Mouse (Mus musculus) CH12.LX (cell line): Measurements from ENCODE around the gene Immp2l. TPM values are rescaled to one million over a fixed set of nuclear protein-coding genes. Genes with fewer than 3 reads are reported as not detected.
A peak's percentile ranks its signal among the peaks of the same experiment; 100 is the strongest.

ENCODE experiments used
- DNase-seq: peaks from one replicate; pipeline ENCODE4 v3.0.0-alpha.2; 2013; ENCODE audit errors: extremely low read depth
- H3K27ac ChIP-seq: 2 replicates; pipeline ENCODE4 v1.5.1; 2012; ENCODE audit warnings: low read depth, mild to moderate bottlenecking, control low read depth, moderate library complexity; ENCODE audit not compliant: insufficient read depth
- H3K27me3 ChIP-seq: replicated peaks from 2 replicates; pipeline ENCODE3; 2012; ENCODE audit warnings: inconsistent platforms
- H3K36me3 ChIP-seq, 2 experiments: replicated peaks in 1 of 2; 2 replicates each; pipeline versions ENCODE3 to v1.6.1; 2012; ENCODE audit warnings: inconsistent platforms in 1 of 2, low read length in 1 of 2, mild to moderate bottlenecking in 1 of 2, mixed read lengths in 1 of 2, moderate library complexity in 1 of 2; ENCODE audit not compliant: control insufficient read depth in 1 of 2, insufficient read depth in 1 of 2
- H3K4me1 ChIP-seq, 2 experiments: 2 replicates each; pipeline ENCODE4 v1.6.1; 2012; ENCODE audit warnings: inconsistent platforms in 1 of 2, moderate library complexity in 1 of 2; ENCODE audit not compliant: insufficient read depth in 2 of 2, control insufficient read depth in 1 of 2
- H3K4me2 ChIP-seq: 2 replicates; pipeline ENCODE4 v1.6.1; 2012; ENCODE audit warnings: low read depth, mild to moderate bottlenecking, control low read depth; ENCODE audit not compliant: poor library complexity, insufficient read depth, severe bottlenecking
- H3K4me3 ChIP-seq, 3 experiments: fragments of 150-350 bp in 1 of 3; sonication (generic) in 1 of 3; replicated peaks in 1 of 3; 2 replicates each; pipeline versions ENCODE3 to v1.5.1; 2011 to 2012; ENCODE audit warnings: low read depth in 2 of 3, low read length in 2 of 3, mild to moderate bottlenecking in 2 of 3, moderate library complexity in 2 of 3, control low read depth in 1 of 3, improper control_type of control experiment in 1 of 3, inconsistent platforms in 1 of 3, mixed read lengths in 1 of 3; ENCODE audit not compliant: poor library complexity in 1 of 3
- H3K79me2 ChIP-seq: replicated peaks from 2 replicates; pipeline ENCODE4 v1.6.1; 2012; ENCODE audit warnings: mild to moderate bottlenecking, moderate library complexity; ENCODE audit not compliant: control insufficient read depth, poor library complexity, insufficient read depth, severe bottlenecking; ENCODE audit errors: extremely low read depth
- H3K9ac ChIP-seq: 2 replicates; pipeline ENCODE4 v1.6.1; 2012; ENCODE audit warnings: low read depth, mild to moderate bottlenecking, control low read depth, moderate library complexity; ENCODE audit not compliant: insufficient read depth
- H3K9me3 ChIP-seq: replicated peaks from 2 replicates; pipeline ENCODE3; 2012; ENCODE audit warnings: low read length, inconsistent platforms, mixed read lengths
- CHD1 ChIP-seq: IDR thresholded peaks from 2 replicates; pipeline ENCODE4 v1.6.1; 2012; ENCODE audit warnings: low read depth, low read length, improper control_type of control experiment, inconsistent platforms
- EP300 ChIP-seq: IDR thresholded peaks from 2 replicates; pipeline ENCODE4 v1.6.1; 2011; ENCODE audit warnings: low read length, improper control_type of control experiment
- ETS1 ChIP-seq: conservative IDR thresholded peaks from 2 replicates; pipeline ENCODE4 v1.6.1; 2012; ENCODE audit warnings: low read depth, mild to moderate bottlenecking, inconsistent platforms, low read length, improper control_type of control experiment, moderate library complexity
- IRF4 ChIP-seq: IDR thresholded peaks from 2 replicates; pipeline ENCODE4 v1.6.1; 2014; ENCODE audit warnings: low read depth, mild to moderate bottlenecking, inconsistent platforms, low read length, improper control_type of control experiment
- JUND ChIP-seq: conservative IDR thresholded peaks from 2 replicates; pipeline ENCODE4 v1.6.1; 2011; ENCODE audit warnings: low read depth, low read length, improper control_type of control experiment
- MAX ChIP-seq: IDR thresholded peaks from 2 replicates; pipeline ENCODE4 v1.6.1; 2011; ENCODE audit warnings: low read length, improper control_type of control experiment
- MEF2A ChIP-seq: IDR thresholded peaks from 2 replicates; pipeline ENCODE4 v1.6.1; 2014; ENCODE audit warnings: low read depth, mild to moderate bottlenecking, inconsistent platforms, low read length, improper control_type of control experiment, borderline replicate concordance
- MYC ChIP-seq: IDR thresholded peaks from 2 replicates; pipeline ENCODE4 v1.6.1; 2011; ENCODE audit warnings: low read depth, mild to moderate bottlenecking, improper control_type of control experiment, low read length
- RAD21 ChIP-seq: IDR thresholded peaks from 2 replicates; pipeline ENCODE4 v1.6.1; 2011; ENCODE audit warnings: low read depth, mild to moderate bottlenecking, low read length, improper control_type of control experiment, moderate library complexity
- dilution Hi-C: fragments of 300-500 bp; cut with MboI; formaldehyde crosslinking; loops from 2 replicates; pipeline ENCODE4 v1.14.3; 2020; ENCODE audit warnings: low sequenced_read_pairs; ENCODE audit not compliant: extremely low pct_unique_long_range_greater_than_20kb, extremely low pct_ligation_motif_present
- in situ Hi-C: fragments of 300-500 bp; cut with MboI; formaldehyde crosslinking; loops from 3 replicates; pipeline ENCODE4 v1.14.3; 2019; ENCODE audit warnings: low sequenced_read_pairs, low pct_ligation_motif_present, low pct_unique_long_range_greater_than_20kb, mixed read lengths
- polyA plus RNA-seq: library from polyadenylated mRNA; unstranded; fragments of >175 nt; gene quantifications from 2 replicates; pipeline ENCODE4 v1.2.1, GENCODE M21; 2012; ENCODE audit warnings: low read depth; ENCODE audit not compliant: insufficient read length
- total RNA-seq, 2 experiments: library from RNA; depleted of rRNA; stranded (reverse); fragments of 300-350 nt in 1 of 2; fragments of >200 nt in 1 of 2; gene quantifications; 2 replicates each; pipeline ENCODE4 v1.2.3; 2012 to 2014

Immp2l gene
- total and polyA plus RNA-seq, 3 experiments = 4.8 to 16.5 (median 9.9) TPM

DNA sequence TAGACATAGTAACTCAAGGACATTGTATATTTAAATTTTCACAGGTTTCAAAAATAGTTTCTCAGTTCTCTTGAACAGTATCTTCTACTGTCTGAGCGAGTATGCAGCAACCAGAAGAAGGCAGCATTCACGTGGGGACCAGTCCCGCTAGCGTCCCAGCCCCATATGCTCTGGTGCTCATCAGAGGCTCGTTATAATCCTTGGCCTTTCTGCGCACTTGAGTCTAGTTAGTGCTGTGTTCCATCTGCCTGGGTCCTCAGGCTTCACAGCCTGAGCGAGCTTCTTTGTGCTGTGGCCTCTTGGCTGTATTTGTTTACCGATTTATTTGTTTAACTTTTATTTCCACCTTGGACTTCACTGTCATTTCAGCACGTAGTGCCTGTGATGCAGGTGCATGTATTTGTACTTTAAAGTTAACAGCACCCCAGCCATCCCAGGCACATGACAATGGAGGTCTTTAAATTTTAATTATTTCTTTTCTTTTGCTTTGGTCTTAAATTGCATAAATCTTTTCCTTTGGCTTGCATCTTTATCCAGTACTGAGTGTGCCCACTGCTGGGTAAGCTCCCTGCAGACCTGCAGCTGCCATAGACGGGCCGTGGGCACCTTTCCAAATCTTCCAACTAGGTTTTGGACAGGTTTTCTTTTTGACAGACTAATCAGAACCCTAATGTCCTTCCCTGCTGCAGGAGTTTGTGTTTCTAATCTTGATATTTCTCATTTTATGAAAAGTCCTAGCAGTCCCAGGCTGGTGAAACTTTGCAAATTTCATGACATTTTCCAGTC, 30.3 kb downstream of the Immp2l start:
- Histone ChIP-seq H3K27me3 (no peaks in the 10 kb centered on the region), H3K9me3 (no peaks in the 10 kb centered on the region), H3K36me3 (peaks cover 0 to 3% of the 10 kb centered on the region in 2 experiments)
- dilution Hi-C loops = no loop called here
- no peak for TF ChIP-seq CHD1
- no peak for TF ChIP-seq RAD21
- TF ChIP-seq, all 38 proteins: peak for 0
- Histone ChIP-seq H3K9ac (no peak overlapping the region), H3K4me2 (peak overlapping the region; percentile 46), H3K4me3 (no peak overlapping the region), H3K27ac (no peak overlapping the region), H3K4me1 (peaks cover 10 to 63% of the 10 kb centered on the region in 2 experiments), H3K79me2 (no peaks in the 10 kb centered on the region)
- DNase-seq = no peak
- in situ Hi-C loops = no loop called here

DNA sequence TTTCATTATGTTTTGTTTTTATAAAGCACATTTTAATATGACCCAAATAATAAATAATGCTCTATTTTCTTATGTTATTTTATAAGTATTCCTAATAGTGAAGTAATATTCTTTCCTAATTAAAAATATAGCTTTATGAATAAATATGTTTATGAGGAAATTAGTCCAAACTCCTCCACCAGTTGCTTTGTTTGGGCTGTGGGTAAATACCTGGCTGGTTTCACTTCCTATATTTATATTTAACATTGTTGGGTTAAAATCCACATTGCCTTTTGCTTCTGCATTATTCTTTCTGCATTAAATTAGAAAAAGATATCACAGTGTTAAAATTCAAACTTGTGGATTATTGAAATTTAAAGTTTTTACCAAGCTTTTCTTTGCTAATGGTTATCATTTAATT, 32.1 kb downstream of the Immp2l start:
- TF ChIP-seq IRF4 (peak; percentile 94), MAX (no peak), MEF2A (peak; percentile 88), MYC (no peak), ETS1 (peak; percentile 26; the same call in 1 of the 2 replicates), EP300 (peak; percentile 91)
- no peaks in the 10 kb centered on the region for H3K9me3 ChIP-seq
- no peak overlapping the region for H3K4me2 ChIP-seq
- H3K79me2 ChIP-seq = no peaks in the 10 kb centered on the region
- dilution Hi-C loops (no loop called here), in situ Hi-C loops (no loop called here)
- no peak for DNase-seq
- no peak overlapping the region for H3K9ac ChIP-seq
- H3K27ac ChIP-seq = no peak overlapping the region
- peaks cover 7 to 68% of the 10 kb centered on the region in 2 experiments for H3K4me1 ChIP-seq
- H3K4me3 ChIP-seq = no peak overlapping the region
- no peaks in the 10 kb centered on the region for H3K27me3 ChIP-seq
- H3K36me3 ChIP-seq = peaks cover 0 to 1% of the 10 kb centered on the region in 2 experiments

DNA sequence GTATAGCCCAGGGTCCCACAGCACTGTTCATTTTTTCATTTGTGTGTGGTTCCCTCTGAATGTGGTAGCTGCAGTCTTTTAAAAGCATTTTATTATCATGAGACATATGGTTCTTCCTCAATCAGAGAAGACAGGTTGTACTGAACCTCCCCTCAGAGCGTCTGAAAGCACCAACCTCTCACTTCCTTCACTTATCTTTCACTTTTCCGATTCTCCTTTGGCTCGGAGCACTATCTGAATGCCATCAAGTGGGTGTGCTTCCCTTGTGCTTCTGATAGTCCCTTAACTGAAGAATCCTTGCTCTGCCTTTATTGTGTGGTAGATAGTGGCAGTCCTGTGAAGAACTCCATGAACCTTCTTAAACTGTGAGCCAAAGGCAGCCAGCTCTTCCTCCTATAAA, 39.4 kb downstream of the Immp2l start:
- Histone ChIP-seq H3K4me1 (peaks cover 0 to 30% of the 10 kb centered on the region in 2 experiments; a peak in 2 of 4 replicates), H3K4me2 (no peak overlapping the region), H3K36me3 (peaks cover 0 to 4% of the 10 kb centered on the region in 2 experiments), H3K27ac (no peak overlapping the region), H3K27me3 (no peaks in the 10 kb centered on the region), H3K79me2 (no peaks in the 10 kb centered on the region), H3K9ac (no peak overlapping the region), H3K9me3 (no peaks in the 10 kb centered on the region), H3K4me3 (no peak overlapping the region)
- dilution Hi-C loops = no loop called here
- in situ Hi-C loops = no loop called here
- TF ChIP-seq JUND (no peak), ETS1 (no peak)
- no peak for DNase-seq
